Mouse (Mus musculus) ES-E14 (cell line): ENCODE data around the gene Slc31a2. TPM values are rescaled to one million over a fixed set of nuclear protein-coding genes. Genes with fewer than 3 reads are reported as not detected.

ENCODE experiments used
- DNase-seq: peaks from one replicate; pipeline ENCODE4 v3.0.0-alpha.2; 2013; ENCODE audit warnings: low read depth, low spot score
- H3K27ac ChIP-seq: 2 replicates; pipeline ENCODE4 v1.5.1; 2012; ENCODE audit warnings: low read depth, mild to moderate bottlenecking, low read length, moderate library complexity, mixed read lengths; ENCODE audit not compliant: poor library complexity, insufficient read depth, severe bottlenecking
- H3K36me3 ChIP-seq: 2 replicates; pipeline ENCODE4 v1.6.1; 2012; ENCODE audit warnings: mild to moderate bottlenecking, low read length, moderate library complexity, mixed read lengths; ENCODE audit not compliant: control insufficient read depth, poor library complexity, insufficient read depth, severe bottlenecking
- H3K4me1 ChIP-seq, 2 experiments: fragments of 150-350 bp in 1 of 2; sonication (generic) in 1 of 2; 2 replicates each; pipeline ENCODE4 v1.6.1; 2012; ENCODE audit warnings: low read length in 2 of 2, mild to moderate bottlenecking in 1 of 2, mixed read lengths in 1 of 2; ENCODE audit not compliant: control insufficient read depth in 2 of 2, insufficient read depth in 2 of 2, poor library complexity in 1 of 2
- H3K4me3 ChIP-seq, 2 experiments: fragments of 150-350 bp in 1 of 2; sonication (generic) in 1 of 2; 2 replicates each; pipeline ENCODE4 v1.5.1; 2012; ENCODE audit warnings: low read length in 2 of 2, low read depth in 1 of 2, mild to moderate bottlenecking in 1 of 2, mixed read lengths in 1 of 2; ENCODE audit not compliant: insufficient read depth in 1 of 2, poor library complexity in 1 of 2, severe bottlenecking in 1 of 2
- H3K9ac ChIP-seq: 2 replicates; pipeline ENCODE4 v1.6.1; 2012; ENCODE audit warnings: low read depth, mild to moderate bottlenecking, low read length, mixed read lengths; ENCODE audit not compliant: poor library complexity, insufficient read depth, severe bottlenecking
- H3K9me3 ChIP-seq: fragments of 150-350 bp; sonication (generic); 2 replicates; pipeline ENCODE4 v1.6.1; 2012; ENCODE audit warnings: low read depth, mild to moderate bottlenecking, low read length; ENCODE audit not compliant: control insufficient read depth, insufficient read depth
- CHD2 ChIP-seq: IDR thresholded peaks from 2 replicates; pipeline ENCODE4 v1.6.1; 2014; ENCODE audit warnings: mild to moderate bottlenecking, low read depth, low read length, inconsistent platforms
- HCFC1 ChIP-seq: IDR thresholded peaks from 2 replicates; pipeline ENCODE4 v1.6.1; 2012; ENCODE audit warnings: low read length, inconsistent platforms, borderline replicate concordance; ENCODE audit not compliant: insufficient read depth
- MAFK ChIP-seq: IDR thresholded peaks from 2 replicates; pipeline ENCODE4 v1.6.1; 2014; ENCODE audit warnings: mild to moderate bottlenecking, low read depth, low read length, inconsistent platforms; ENCODE audit not compliant: insufficient read depth
- ZC3H11A ChIP-seq: IDR thresholded peaks from 2 replicates; pipeline ENCODE4 v1.6.1; 2012; ENCODE audit warnings: low read depth, mild to moderate bottlenecking, inconsistent platforms, low read length, borderline replicate concordance
- ZNF384 ChIP-seq: IDR thresholded peaks from 2 replicates; pipeline ENCODE4 v1.6.1; 2012; ENCODE audit warnings: low read depth, low read length, inconsistent platforms
- in situ Hi-C, 2 experiments: fragments of 600-800 bp; cut with MboI; formaldehyde crosslinking; loops; one replicate each; pipeline ENCODE4 v1.15.1; 2025; ENCODE audit warnings: low sequenced_read_pairs in 2 of 2, inconsistent platforms in 1 of 2; ENCODE audit not compliant: unreplicated experiment in 2 of 2
- total RNA-seq: library from RNA; depleted of rRNA; stranded (reverse); fragments of 300-350 nt; gene quantifications from 2 replicates; pipeline ENCODE4 v1.2.3, GENCODE M21; 2012

The Slc31a2 gene
- total RNA-seq, 1 experiment: 16.5 TPM

DNA sequence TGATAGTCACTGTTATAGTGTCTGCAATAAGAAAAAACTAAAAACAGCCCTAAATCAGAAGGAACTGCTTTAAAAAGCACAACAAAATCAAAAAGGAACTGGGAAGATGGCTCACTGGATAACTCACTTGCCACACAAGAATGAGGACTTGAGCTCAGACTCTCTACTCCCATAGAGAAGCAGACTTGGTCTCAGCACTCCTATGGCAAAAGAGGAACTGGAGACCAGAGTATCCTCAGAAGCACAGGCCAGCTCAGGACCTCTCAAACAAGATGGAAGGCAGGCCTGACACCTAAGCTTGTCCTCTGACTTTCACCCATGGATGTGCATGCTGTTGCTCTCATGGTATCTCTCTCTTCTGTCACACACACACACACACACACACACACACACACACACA is 46.0 kb downstream of the Slc31a2 start:
- no peak for TF ChIP-seq HCFC1
- TF ChIP-seq MAFK: no peak
- TF ChIP-seq ZNF384: no peak
- TF ChIP-seq CHD2: no peak
- no peak for TF ChIP-seq ZC3H11A
- H3K36me3 ChIP-seq: peaks cover 13% of the 10 kb centered on the region
- no peak for DNase-seq
- no peak overlapping the region for H3K9ac ChIP-seq
- in situ Hi-C loops: no loop called here
- no peaks in the 10 kb centered on the region for H3K9me3 ChIP-seq
- H3K27ac ChIP-seq: no peak overlapping the region
- peaks cover 8 to 18% of the 10 kb centered on the region in 2 experiments; a peak in 3 of 4 replicates for H3K4me1 ChIP-seq
- H3K4me3 ChIP-seq: no peak overlapping the region

DNA sequence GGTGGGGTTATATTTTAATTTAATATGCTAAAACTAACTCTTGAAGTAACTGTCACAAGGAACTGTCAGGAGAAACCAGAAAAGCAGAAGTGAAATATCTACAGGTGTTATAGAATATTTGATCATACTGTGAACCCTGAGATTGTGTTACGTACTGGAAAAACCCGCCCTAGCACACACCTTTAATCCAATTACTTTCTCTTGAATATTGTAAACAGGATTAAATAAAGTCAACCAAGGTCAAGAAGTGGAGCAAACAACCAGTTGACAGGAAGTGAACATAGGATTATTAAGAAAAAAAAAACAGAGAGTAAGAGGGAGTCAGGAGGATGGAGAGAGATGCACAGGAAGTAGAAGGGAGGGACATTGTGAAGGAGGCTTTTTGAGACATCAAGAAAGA is 50.5 kb downstream of the Slc31a2 start:
- H3K4me1 ChIP-seq: peaks cover 15 to 23% of the 10 kb centered on the region in 2 experiments
- in situ Hi-C loops: no loop called here
- peaks cover 1% of the 10 kb centered on the region for H3K36me3 ChIP-seq
- H3K9me3 ChIP-seq: no peaks in the 10 kb centered on the region
- TF ChIP-seq ZNF384 (no peak), HCFC1 (no peak), MAFK (no peak), ZC3H11A (no peak), CHD2 (no peak)
- H3K27ac ChIP-seq: no peak overlapping the region
- DNase-seq: no peak
- no peak overlapping the region for H3K4me3 ChIP-seq
- H3K9ac ChIP-seq: no peak overlapping the region

DNA sequence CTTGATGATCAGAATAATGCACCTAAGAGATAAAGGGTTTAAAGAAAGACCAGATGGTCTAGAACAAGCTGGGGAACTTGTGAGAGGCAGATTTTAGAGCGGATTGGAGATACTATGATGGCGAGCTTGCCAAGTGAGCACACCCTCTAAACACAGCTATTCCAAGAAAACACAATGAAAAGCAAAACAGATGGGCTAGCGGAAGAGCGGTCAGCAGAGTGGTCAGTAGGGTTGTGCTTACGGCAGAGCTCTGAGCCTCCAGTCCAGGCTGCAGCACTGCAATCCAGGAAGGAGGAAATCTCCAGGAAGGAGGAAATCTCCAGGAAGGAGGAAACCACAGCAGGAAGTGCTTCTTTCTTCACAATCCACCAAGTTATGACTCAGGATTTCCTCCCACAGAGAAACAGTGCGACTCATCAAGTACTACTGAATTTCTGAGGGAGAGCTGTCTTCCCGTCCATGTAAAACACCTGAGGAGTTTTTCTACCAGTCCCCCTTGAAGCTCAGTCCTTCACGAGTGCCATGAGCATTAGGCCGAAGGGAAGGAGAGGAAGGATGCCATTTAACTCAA is 51.4 kb downstream of the Slc31a2 start:
- H3K9me3 ChIP-seq: no peaks in the 10 kb centered on the region
- no peak for DNase-seq
- no peak overlapping the region for H3K4me3 ChIP-seq
- in situ Hi-C loops: no loop called here
- H3K27ac ChIP-seq: peak overlapping the region; percentile 1; the same call in 1 of the 2 replicates
- no peak for TF ChIP-seq ZNF384
- no peak for TF ChIP-seq MAFK
- TF ChIP-seq CHD2: no peak
- no peak for TF ChIP-seq HCFC1
- no peak for TF ChIP-seq ZC3H11A
- no peaks in the 10 kb centered on the region; the same call in none of the 2 replicates for H3K36me3 ChIP-seq
- no peak overlapping the region for H3K9ac ChIP-seq
- peaks cover 16 to 23% of the 10 kb centered on the region in 2 experiments for H3K4me1 ChIP-seq

DNA sequence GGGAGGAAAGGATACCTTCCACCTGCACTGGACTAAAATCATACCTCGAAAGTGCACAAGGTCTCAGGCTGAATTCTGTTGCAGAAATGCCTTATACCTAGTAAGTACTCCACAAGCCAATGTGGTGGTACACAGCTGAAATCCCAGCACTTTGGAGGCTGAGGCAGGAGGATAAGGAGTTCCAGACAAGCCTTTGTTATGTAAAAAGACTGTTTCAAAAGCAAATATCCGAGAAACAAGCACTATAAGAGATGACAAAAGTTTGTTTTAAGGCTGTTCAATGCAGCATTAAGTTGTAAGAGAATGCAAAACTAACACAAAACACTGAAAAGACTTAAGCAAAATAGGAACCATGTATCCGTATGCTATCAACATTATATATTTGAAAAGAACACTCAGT is 52.2 kb downstream of the Slc31a2 start:
- in situ Hi-C loops: no loop called here
- peak; percentile 20 for DNase-seq
- H3K4me1 ChIP-seq: peaks cover 16 to 23% of the 10 kb centered on the region in 2 experiments
- no peak overlapping the region for H3K9ac ChIP-seq
- TF ChIP-seq ZNF384 (no peak), CHD2 (no peak), ZC3H11A (no peak), MAFK (no peak), HCFC1 (no peak)
- H3K4me3 ChIP-seq: no peak overlapping the region
- H3K9me3 ChIP-seq: no peaks in the 10 kb centered on the region
- no peaks in the 10 kb centered on the region; the same call in none of the 2 replicates for H3K36me3 ChIP-seq
- 0 out of 2 replicates have a peak overlapping the region, but pooled peaks have one; percentile 1 for H3K27ac ChIP-seq
